Mouse (Mus musculus) kidney, postnatal 10 days (tissue): ENCODE measurements around the gene Dhrs11.

Source experiments
- DNase-seq: peaks from one replicate; pipeline ENCODE4 v3.0.0; 2021; ENCODE audit warnings: mixed read lengths

Gene Dhrs11

GRCm38 (mm10) chr11:84822487-84822886, 6.3 kb downstream of the Dhrs11 start:
- DNase-seq = no peak

GRCm38 (mm10) chr11:84821131-84821770, 7.5 kb downstream of the Dhrs11 start:
- no peak for DNase-seq

GRCm38 (mm10) chr11:84818961-84819692, 9.7 kb downstream of the Dhrs11 start, which contains the start of gene Mrm1:
Gene Mrm1 (minus strand): TSS chr11:84819515.
- DNase-seq = peak; percentile 97

GRCm38 (mm10) chr11:84818085-84818960, 10.5 kb downstream of the Dhrs11 start:
- peak; percentile 83 for DNase-seq

GRCm38 (mm10) chr11:84817362-84817761, 11.4 kb downstream of the Dhrs11 start:
- no peak for DNase-seq

GRCm38 (mm10) chr11:84813724-84814510, 14.9 kb downstream of the Dhrs11 start:
- DNase-seq = peak; percentile 82

GRCm38 (mm10) chr11:84804373-84804772, 24.4 kb downstream of the Dhrs11 start:
- no peak for DNase-seq

GRCm38 (mm10) chr11:84797627-84798353, 31.0 kb downstream of the Dhrs11 start:
- DNase-seq = peak; percentile 85

GRCm38 (mm10) chr11:84797026-84797425, 31.8 kb downstream of the Dhrs11 start:
- no peak for DNase-seq

- DNase-seq = peak; percentile 84
Measured at GRCm38 (mm10) chr11:84794496-84795113, 34.2 kb downstream of the Dhrs11 start.

GRCm38 (mm10) chr11:84793545-84793944, 35.2 kb downstream of the Dhrs11 start:
- no peak for DNase-seq

- no peak for DNase-seq
Measured at GRCm38 (mm10) chr11:84790383-84790782, 38.4 kb downstream of the Dhrs11 start.

GRCm38 (mm10) chr11:84780143-84780870, 48.5 kb downstream of the Dhrs11 start:
- peak; percentile 24 for DNase-seq

- DNase-seq = no peak
Measured at GRCm38 (mm10) chr11:84775560-84775959, 53.2 kb downstream of the Dhrs11 start.

GRCm38 (mm10) chr11:84774870-84775514, 53.8 kb downstream of the Dhrs11 start:
- DNase-seq = no peak
